Comparison of ENCODE assay signal across 9 mouse cellular contexts in genomic region chr13:40605686-40606404, GRCm38 (mm10).
DNase-seq lines count a peak whose midpoint lies in the region; ATAC-seq and TF ChIP-seq lines count a peak whose summit lies in the region.
"Had no signal": no experiment of that assay in that cellular context is flagged by ENCODE, and none has a peak within 500 bp of the region (broad histone marks: within the 10 kb centered on the region; RNA-seq: fewer than 3 reads in every experiment).

No protein-coding gene starts in this region.

- H3K9me3 ChIP-seq in intestine, postnatal 0 days (ENCODE audit: control insufficient read depth), result no peaks in the 10 kb centered on the region

- no peak for TF ChIP-seq POLR2A in cerebellum, adult 2 months (IDR thresholded peaks at IDR 0.05; ENCODE audit: borderline replicate concordance, insufficient read depth, low read length)

- peak; percentile 64 for DNase-seq in heart, adult 11 months
- DNase-seq in heart, postnatal 36 days, result no peak
- peak; percentile 8 for DNase-seq in urinary bladder, postnatal 14 days (ENCODE audit: low spot score)
- DNase-seq in urinary bladder, adult 18-20 months (ENCODE audit: low spot score in 2 of 2), result no peak
- DNase-seq in cerebellum, adult 2 months, result no peak
- no peak for DNase-seq in gastrocnemius, adult 8-10 months (ENCODE audit: low spot score in 2 of 2)
- no peak for DNase-seq in gastrocnemius, adult 18-20 months (ENCODE audit: low spot score)

- H3K4me3 ChIP-seq in intestine, postnatal 0 days (ENCODE audit: low read depth, low read length), result no peak overlapping the region
- H3K4me3 ChIP-seq in cerebellum, adult 2 months (replicated peaks; ENCODE audit: insufficient read depth, low read depth, low read length), result no peak overlapping the region

- intact Hi-C loops in heart, postnatal 36 days (cut with DNase I), result no loop called here

- peak overlapping the region; percentile 13 for H3K4me2 ChIP-seq in intestine, postnatal 0 days (replicated peaks; ENCODE audit: low read depth)

- no peak overlapping the region for H3K9ac ChIP-seq in intestine, postnatal 0 days (ENCODE audit: low read depth, low read length)

- ATAC-seq in intestine, postnatal 0 days, result no peak

- H3K27me3 ChIP-seq in intestine, postnatal 0 days (replicated peaks; ENCODE audit: control insufficient read depth, insufficient read depth, low read length), result no peaks in the 10 kb centered on the region
- no peaks in the 10 kb centered on the region for H3K27me3 ChIP-seq in cerebellum, adult 2 months (ENCODE audit: control insufficient read depth, insufficient read depth, low read length)

- no peak overlapping the region for H3K27ac ChIP-seq in intestine, postnatal 0 days (ENCODE audit: low read depth, low read length)
- H3K27ac ChIP-seq in cerebellum, adult 2 months (ENCODE audit: insufficient read depth, low read length), result no peak overlapping the region
- H3K27ac ChIP-seq: macrophage had no signal

- 59% methylated on average over 16 of the region's 16 CpGs for WGBS in intestine, postnatal 0 days
- WGBS in cerebellum, adult 2 months, result 37% methylated on average over 16 of the region's 16 CpGs

- no peaks in the 10 kb centered on the region for H3K36me3 ChIP-seq in intestine, postnatal 0 days (ENCODE audit: control insufficient read depth, insufficient read depth)

- TF ChIP-seq CTCF in intestine, postnatal 0 days (IDR thresholded peaks at IDR 0.05; ENCODE audit: low read depth), result no peak
- no peak for TF ChIP-seq CTCF in cerebellum, adult 2 months (IDR thresholded peaks at IDR 0.05; ENCODE audit: borderline replicate concordance, insufficient read depth, low read depth, low read length)

- H3K4me1 ChIP-seq in intestine, postnatal 0 days (replicated peaks; ENCODE audit: control insufficient read depth, insufficient read depth, low read length), result no peaks in the 10 kb centered on the region
- no peaks in the 10 kb centered on the region for H3K4me1 ChIP-seq in cerebellum, adult 2 months (ENCODE audit: control insufficient read depth, insufficient read depth, low read length)

Comparison
In these comparisons a context has a peak if more than half of its experiments do, and no peak if none do; other contexts are left out.
1. DNase-seq: peak in heart, adult 11 months (single experiment) and urinary bladder, postnatal 14 days (single experiment); none in heart, postnatal 36 days (0 of 2), urinary bladder, adult 18-20 months (0 of 2), cerebellum, adult 2 months (0 of 2), gastrocnemius, adult 8-10 months (0 of 2) and gastrocnemius, adult 18-20 months (single experiment).